Mouse (Mus musculus): ENCODE data around the gene Ppp5c. TPM values are rescaled to one million over a fixed set of nuclear protein-coding genes. Genes with fewer than 3 reads are reported as not detected.

Ppp5c gene
- polyA plus RNA-seq, 1 experiment from 2014 or later, result 88.3 TPM

DNA sequence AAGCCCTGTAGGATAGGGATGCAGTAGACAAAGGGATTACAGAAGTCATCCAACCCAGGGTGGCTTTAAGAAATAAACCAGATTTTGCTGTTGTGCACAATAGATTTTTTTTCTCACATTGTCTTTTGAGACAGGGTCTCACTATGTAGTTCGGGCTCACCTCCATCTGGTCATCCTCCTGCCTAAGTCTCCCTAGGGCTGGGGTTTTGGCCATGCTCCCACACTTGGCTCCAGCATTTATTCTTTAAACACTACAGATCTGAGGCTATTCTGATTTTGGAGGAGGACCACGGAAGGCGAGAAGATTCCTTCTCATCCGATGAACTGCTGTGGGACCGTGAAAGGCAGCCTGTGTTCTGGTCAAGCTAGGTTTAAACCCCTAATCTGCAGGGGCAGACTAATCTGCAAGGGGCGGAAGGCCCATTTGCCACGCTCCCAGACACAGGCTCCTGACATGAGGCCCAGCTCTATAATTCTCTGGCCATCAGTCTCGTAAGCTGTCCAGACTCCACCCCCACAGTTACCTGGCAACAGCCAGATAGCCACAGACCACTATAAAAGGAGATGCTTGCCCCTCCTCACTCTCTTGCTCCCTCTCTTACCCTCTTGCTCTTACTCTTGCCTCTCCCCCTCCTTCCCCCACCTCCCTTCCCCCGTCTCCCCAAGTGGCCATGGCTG, 10.4 kb upstream of the Ppp5c start:
- H3K9ac ChIP-seq (ENCODE audit: low read depth, low read length), result no peak overlapping the region
- no peak overlapping the region for H3K4me3 ChIP-seq (ENCODE audit: low read length)
- H3K27ac ChIP-seq (ENCODE audit: low read length), result no peak overlapping the region
- no peak for ATAC-seq
- no peak overlapping the region for H3K4me2 ChIP-seq (ENCODE audit: low read depth, low read length)
- no peaks in the 10 kb centered on the region for H3K9me3 ChIP-seq (ENCODE audit: control insufficient read depth, low read length)
- no peaks in the 10 kb centered on the region for H3K4me1 ChIP-seq (ENCODE audit: control insufficient read depth, insufficient read depth, low read length)
- WGBS, result 57% methylated on average over 9 of the region's 9 CpGs
- peaks cover 60% of the 10 kb centered on the region for H3K36me3 ChIP-seq (ENCODE audit: control insufficient read depth, insufficient read depth, low read length)
- no peaks in the 10 kb centered on the region for H3K27me3 ChIP-seq (replicated peaks; ENCODE audit: control insufficient read depth, insufficient read depth, low read length)

DNA sequence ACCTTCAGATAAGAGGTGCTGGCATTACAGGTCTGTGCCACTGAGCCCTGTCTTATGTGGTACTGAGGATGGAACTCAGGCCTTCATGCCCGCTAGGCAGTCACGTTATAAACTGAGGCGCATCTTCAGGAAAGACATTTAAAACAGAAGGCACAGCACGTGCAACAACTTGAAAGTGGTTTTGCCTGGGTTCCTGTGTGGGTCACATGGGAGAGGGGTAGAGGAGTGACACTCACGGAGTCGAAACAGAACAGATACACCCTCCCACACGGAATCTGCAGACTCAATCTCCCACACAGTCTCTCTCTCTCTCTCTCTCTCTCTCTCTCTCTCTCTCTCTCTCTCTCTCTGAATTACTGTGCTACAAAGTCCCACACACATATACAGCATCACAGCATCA, 2.5 kb upstream of the Ppp5c start:
- H3K27ac ChIP-seq (ENCODE audit: low read length), result no peak overlapping the region
- H3K9ac ChIP-seq (ENCODE audit: low read depth, low read length), result no peak overlapping the region
- no peak for ATAC-seq
- H3K4me2 ChIP-seq (ENCODE audit: low read depth, low read length), result no peak overlapping the region
- H3K9me3 ChIP-seq (ENCODE audit: control insufficient read depth, low read length), result no peaks in the 10 kb centered on the region
- WGBS, result 74% methylated on average over 7 of the region's 7 CpGs
- peaks cover 21% of the 10 kb centered on the region for H3K4me1 ChIP-seq (ENCODE audit: control insufficient read depth, insufficient read depth, low read length)
- no peaks in the 10 kb centered on the region for H3K27me3 ChIP-seq (replicated peaks; ENCODE audit: control insufficient read depth, insufficient read depth, low read length)
- peaks cover 20% of the 10 kb centered on the region for H3K36me3 ChIP-seq (ENCODE audit: control insufficient read depth, insufficient read depth, low read length)
- no peak overlapping the region for H3K4me3 ChIP-seq (ENCODE audit: low read length)

DNA sequence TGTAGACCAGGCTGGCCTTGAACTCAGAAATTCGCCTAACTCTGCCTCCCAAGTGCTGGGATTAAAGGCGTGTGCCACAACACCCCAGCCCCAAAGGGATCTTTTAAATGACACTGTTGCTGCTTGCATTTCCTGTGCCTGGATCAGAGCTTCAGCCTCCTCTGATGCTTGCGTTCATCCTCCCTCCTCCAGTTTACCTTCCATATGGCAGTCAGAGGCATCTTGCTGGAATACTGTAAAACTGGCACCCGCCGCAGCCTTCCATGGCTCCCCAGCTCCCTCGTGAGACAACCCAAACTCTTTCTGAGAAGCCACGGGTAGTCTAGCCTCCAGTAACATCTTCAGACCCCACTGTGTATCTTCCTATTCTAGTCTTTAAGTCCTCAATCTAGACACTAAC, 1.2 kb upstream of the Ppp5c start:
- no peak overlapping the region; the same call in 1 of the 2 replicates for H3K4me2 ChIP-seq (ENCODE audit: low read depth, low read length)
- no peaks in the 10 kb centered on the region for H3K27me3 ChIP-seq (replicated peaks; ENCODE audit: control insufficient read depth, insufficient read depth, low read length)
- H3K27ac ChIP-seq (ENCODE audit: low read length), result peak overlapping the region; percentile 95; the same call in 1 of the 2 replicates
- peaks cover 34% of the 10 kb centered on the region for H3K4me1 ChIP-seq (ENCODE audit: control insufficient read depth, insufficient read depth, low read length)
- H3K9me3 ChIP-seq (ENCODE audit: control insufficient read depth, low read length), result no peaks in the 10 kb centered on the region
- H3K36me3 ChIP-seq (ENCODE audit: control insufficient read depth, insufficient read depth, low read length), result peaks cover 11% of the 10 kb centered on the region; the same call in 1 of the 2 replicates
- no peak overlapping the region for H3K9ac ChIP-seq (ENCODE audit: low read depth, low read length)
- H3K4me3 ChIP-seq (ENCODE audit: low read length), result no peak overlapping the region
- 71% methylated on average over 7 of the region's 7 CpGs for WGBS
- no peak for ATAC-seq

- Histone ChIP-seq H3K27ac (ENCODE audit: low read length) (peak overlapping the region; percentile 95), H3K36me3 (ENCODE audit: control insufficient read depth, insufficient read depth, low read length) (peaks cover 9% of the 10 kb centered on the region), H3K4me3 (ENCODE audit: low read length) (peak overlapping the region; percentile 90), H3K4me2 (ENCODE audit: low read depth, low read length) (peak overlapping the region; percentile 77), H3K4me1 (ENCODE audit: control insufficient read depth, insufficient read depth, low read length) (peaks cover 41% of the 10 kb centered on the region), H3K27me3 (replicated peaks; ENCODE audit: control insufficient read depth, insufficient read depth, low read length) (no peaks in the 10 kb centered on the region), H3K9ac (ENCODE audit: low read depth, low read length) (peak overlapping the region; percentile 92), H3K9me3 (ENCODE audit: control insufficient read depth, low read length) (no peaks in the 10 kb centered on the region)
- WGBS, result 6% methylated on average over 24 of the region's 24 CpGs
- ATAC-seq, result peak; percentile 59
These were observed 775 bp downstream of the Ppp5c start for GRCm38 (mm10) chr7:17026710-17027587.

- Histone ChIP-seq H3K27ac (ENCODE audit: low read length) (peak overlapping the region; percentile 95), H3K4me3 (ENCODE audit: low read length) (peak overlapping the region; percentile 90), H3K9me3 (ENCODE audit: control insufficient read depth, low read length) (no peaks in the 10 kb centered on the region), H3K9ac (ENCODE audit: low read depth, low read length) (peak overlapping the region; percentile 92), H3K4me2 (ENCODE audit: low read depth, low read length) (peak overlapping the region; percentile 77), H3K36me3 (ENCODE audit: control insufficient read depth, insufficient read depth, low read length) (peaks cover 7% of the 10 kb centered on the region), H3K27me3 (replicated peaks; ENCODE audit: control insufficient read depth, insufficient read depth, low read length) (no peaks in the 10 kb centered on the region), H3K4me1 (ENCODE audit: control insufficient read depth, insufficient read depth, low read length) (peaks cover 41% of the 10 kb centered on the region)
- 72% methylated on average over 9 of the region's 9 CpGs for WGBS
- ATAC-seq, result no peak
These were observed 1.7 kb downstream of the Ppp5c start for GRCm38 (mm10) chr7:17025896-17026622.

DNA sequence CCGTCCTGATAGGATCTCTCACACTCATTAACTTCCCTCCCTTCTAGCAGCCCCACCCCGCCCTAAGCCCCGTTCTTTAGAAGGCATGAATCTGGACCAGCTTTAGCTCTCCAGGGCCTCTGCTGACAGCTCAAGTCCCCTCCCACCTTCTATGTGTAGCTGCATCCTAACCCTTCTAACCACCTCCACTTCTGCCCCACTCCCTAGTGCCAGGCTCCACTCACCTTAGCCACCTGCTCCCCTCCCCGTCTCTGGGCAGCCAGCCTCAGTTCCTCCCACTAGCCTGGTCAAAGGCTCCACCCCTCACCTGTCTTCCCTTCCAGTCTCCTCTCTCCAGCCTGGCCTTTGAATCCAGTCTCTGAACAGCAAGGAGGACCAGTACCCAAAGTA, 2.2 kb downstream of the Ppp5c start:
- Histone ChIP-seq H3K9ac (ENCODE audit: low read depth, low read length) (peak overlapping the region; percentile 92; the same call in 1 of the 2 replicates), H3K27ac (ENCODE audit: low read length) (peak overlapping the region; percentile 83), H3K4me3 (ENCODE audit: low read length) (peak overlapping the region; percentile 16), H3K4me1 (ENCODE audit: control insufficient read depth, insufficient read depth, low read length) (peaks cover 41% of the 10 kb centered on the region), H3K9me3 (ENCODE audit: control insufficient read depth, low read length) (no peaks in the 10 kb centered on the region), H3K27me3 (replicated peaks; ENCODE audit: control insufficient read depth, insufficient read depth, low read length) (no peaks in the 10 kb centered on the region), H3K36me3 (ENCODE audit: control insufficient read depth, insufficient read depth, low read length) (peaks cover 13% of the 10 kb centered on the region), H3K4me2 (ENCODE audit: low read depth, low read length) (peak overlapping the region; percentile 34)
- WGBS, result 48% methylated on average over 4 of the region's 4 CpGs
- ATAC-seq, result peak; percentile 2; the same call in 1 of the 2 replicates

DNA sequence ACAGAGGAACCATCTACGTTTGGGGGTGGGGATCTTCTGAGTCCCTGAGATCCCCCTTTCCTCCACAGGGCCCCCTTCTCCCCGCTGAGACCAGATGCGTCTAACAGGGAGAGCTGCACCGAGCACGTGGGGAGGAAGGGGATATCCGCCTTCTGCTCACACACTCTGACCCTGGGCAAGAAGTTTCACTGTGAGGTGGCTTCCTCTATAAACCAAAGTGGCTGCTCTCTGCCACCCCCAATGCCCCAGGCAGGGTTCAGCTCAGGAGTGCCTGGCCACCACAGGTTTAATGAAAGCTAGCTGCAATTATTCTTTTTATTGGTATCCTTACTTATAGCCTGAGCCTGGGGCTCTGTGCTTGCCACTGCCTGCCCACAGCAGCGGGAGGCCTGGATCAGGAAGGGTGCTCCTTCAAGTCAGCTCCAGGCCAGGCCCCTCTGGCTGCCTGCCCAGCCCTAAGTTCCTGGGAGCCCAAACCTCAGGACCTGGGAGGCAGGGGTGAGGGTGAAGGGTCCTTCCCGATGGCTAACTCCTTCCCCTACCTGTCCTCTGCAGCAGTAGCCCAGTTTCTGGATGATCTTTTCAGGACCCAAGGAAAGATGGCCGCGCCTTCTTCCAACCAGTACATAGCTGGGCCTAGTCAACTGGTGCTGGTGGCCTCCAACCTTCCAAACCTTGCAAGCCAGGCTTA, 2.8 kb downstream of the Ppp5c start:
- Histone ChIP-seq H3K27me3 (replicated peaks; ENCODE audit: control insufficient read depth, insufficient read depth, low read length) (no peaks in the 10 kb centered on the region), H3K9ac (ENCODE audit: low read depth, low read length) (peak overlapping the region; percentile 92), H3K4me1 (ENCODE audit: control insufficient read depth, insufficient read depth, low read length) (peaks cover 43% of the 10 kb centered on the region), H3K9me3 (ENCODE audit: control insufficient read depth, low read length) (no peaks in the 10 kb centered on the region), H3K4me3 (ENCODE audit: low read length) (peak overlapping the region; percentile 16), H3K27ac (ENCODE audit: low read length) (peak overlapping the region; percentile 83), H3K4me2 (ENCODE audit: low read depth, low read length) (peak overlapping the region; percentile 34), H3K36me3 (ENCODE audit: control insufficient read depth, insufficient read depth, low read length) (peaks cover 16% of the 10 kb centered on the region)
- WGBS, result 68% methylated on average over 10 of the region's 10 CpGs
- ATAC-seq, result no peak

- peaks cover 44% of the 10 kb centered on the region for H3K4me1 ChIP-seq (ENCODE audit: control insufficient read depth, insufficient read depth, low read length)
- H3K4me3 ChIP-seq (ENCODE audit: low read length), result no peak overlapping the region
- H3K27ac ChIP-seq (ENCODE audit: low read length), result peak overlapping the region; percentile 83
- H3K9ac ChIP-seq (ENCODE audit: low read depth, low read length), result peak overlapping the region; percentile 92
- no peak overlapping the region for H3K4me2 ChIP-seq (ENCODE audit: low read depth, low read length)
- WGBS, result 82% methylated on average over 6 of the region's 6 CpGs
- no peak for ATAC-seq
- H3K36me3 ChIP-seq (ENCODE audit: control insufficient read depth, insufficient read depth, low read length), result peaks cover 22% of the 10 kb centered on the region
- no peaks in the 10 kb centered on the region for H3K27me3 ChIP-seq (replicated peaks; ENCODE audit: control insufficient read depth, insufficient read depth, low read length)
- no peaks in the 10 kb centered on the region for H3K9me3 ChIP-seq (ENCODE audit: control insufficient read depth, low read length)
These were observed 3.6 kb downstream of the Ppp5c start for GRCm38 (mm10) chr7:17024141-17024540.

Data from intestine, embryonic 16.5 days (tissue).